Mouse (Mus musculus) stomach, postnatal 0 days (tissue): ENCODE results near the gene Ctdnep1. TPM values are rescaled to one million over a fixed set of nuclear protein-coding genes. Genes with fewer than 3 reads are reported as not detected.

Experiments used
- ATAC-seq: fragments of 200-750 bp; cut with Nextera tagmentation; 2 replicates; pipeline ENCODE4 v1.8.0; 2017; ENCODE audit not compliant: low FRiP score, low TSS enrichment
- DNase-seq: peaks from one replicate; pipeline ENCODE4 v3.0.0-alpha.2; 2016; ENCODE audit warnings: low spot score
- H3K27ac ChIP-seq: fragments of 300-500 bp; sonication (generic); replicated peaks from 2 replicates; pipeline ENCODE4 v1.5.1; 2014; ENCODE audit warnings: mild to moderate bottlenecking, control low read depth
- H3K27me3 ChIP-seq: fragments of 300-500 bp; sonication (generic); 2 replicates; pipeline ENCODE4 v1.6.1; 2014; ENCODE audit warnings: low read length; ENCODE audit not compliant: control insufficient read depth, insufficient read depth
- H3K36me3 ChIP-seq: fragments of 300-500 bp; sonication (generic); 2 replicates; pipeline ENCODE4 v1.6.1; 2014; ENCODE audit warnings: low read length, mixed read lengths; ENCODE audit not compliant: control insufficient read depth, insufficient read depth
- H3K4me1 ChIP-seq: fragments of 300-500 bp; sonication (generic); replicated peaks from 2 replicates; pipeline ENCODE4 v1.6.1; 2014; ENCODE audit warnings: antibody characterized with exemption; ENCODE audit not compliant: control insufficient read depth, insufficient read depth
- H3K4me2 ChIP-seq: fragments of 300-500 bp; sonication (generic); replicated peaks from 2 replicates; pipeline ENCODE4 v1.6.1; 2014; ENCODE audit warnings: low read depth, mild to moderate bottlenecking, control low read depth, moderate library complexity
- H3K4me3 ChIP-seq: fragments of 300-500 bp; sonication (generic); 2 replicates; pipeline ENCODE4 v1.5.1; 2014; ENCODE audit warnings: low read depth, low read length, control low read depth
- H3K9ac ChIP-seq: fragments of 300-500 bp; sonication (generic); 2 replicates; pipeline ENCODE4 v1.6.1; 2014; ENCODE audit warnings: mild to moderate bottlenecking, low read length, control low read depth, mixed read lengths
- H3K9me3 ChIP-seq: fragments of 300-500 bp; sonication (generic); 2 replicates; pipeline ENCODE4 v1.6.1; 2016; ENCODE audit warnings: low read length; ENCODE audit not compliant: control insufficient read depth
- CTCF ChIP-seq: IDR thresholded peaks from 2 replicates; pipeline ENCODE4 v1.5.1; 2016; ENCODE audit warnings: antibody characterized with exemption, low read depth, mild to moderate bottlenecking, moderate library complexity
- EP300 ChIP-seq: optimal IDR thresholded peaks from 2 replicates; pipeline ENCODE3; 2016; ENCODE audit warnings: antibody characterized with exemption
- WGBS: fragments of 180-500 bp; shearing (Covaris S2); extraction: QIAGEN DNeasy Blood & Tissue Kit; methylation state at CpG from one replicate; pipeline ENCODE4 v1.1.7; 2014; 5-methylcytosine and 5-hydroxymethylcytosine counted together
- polyA plus RNA-seq: library from polyadenylated mRNA; unstranded; fragments of >200 nt; fragmentation: Nextera tagmentation; extraction: Ambion mirVana; gene quantifications from 2 replicates; pipeline ENCODE4 v1.2.1, GENCODE M21; 2015

Ctdnep1 gene
- polyA plus RNA-seq, 1 experiment from 2014 or later = 13.1 TPM

DNA sequence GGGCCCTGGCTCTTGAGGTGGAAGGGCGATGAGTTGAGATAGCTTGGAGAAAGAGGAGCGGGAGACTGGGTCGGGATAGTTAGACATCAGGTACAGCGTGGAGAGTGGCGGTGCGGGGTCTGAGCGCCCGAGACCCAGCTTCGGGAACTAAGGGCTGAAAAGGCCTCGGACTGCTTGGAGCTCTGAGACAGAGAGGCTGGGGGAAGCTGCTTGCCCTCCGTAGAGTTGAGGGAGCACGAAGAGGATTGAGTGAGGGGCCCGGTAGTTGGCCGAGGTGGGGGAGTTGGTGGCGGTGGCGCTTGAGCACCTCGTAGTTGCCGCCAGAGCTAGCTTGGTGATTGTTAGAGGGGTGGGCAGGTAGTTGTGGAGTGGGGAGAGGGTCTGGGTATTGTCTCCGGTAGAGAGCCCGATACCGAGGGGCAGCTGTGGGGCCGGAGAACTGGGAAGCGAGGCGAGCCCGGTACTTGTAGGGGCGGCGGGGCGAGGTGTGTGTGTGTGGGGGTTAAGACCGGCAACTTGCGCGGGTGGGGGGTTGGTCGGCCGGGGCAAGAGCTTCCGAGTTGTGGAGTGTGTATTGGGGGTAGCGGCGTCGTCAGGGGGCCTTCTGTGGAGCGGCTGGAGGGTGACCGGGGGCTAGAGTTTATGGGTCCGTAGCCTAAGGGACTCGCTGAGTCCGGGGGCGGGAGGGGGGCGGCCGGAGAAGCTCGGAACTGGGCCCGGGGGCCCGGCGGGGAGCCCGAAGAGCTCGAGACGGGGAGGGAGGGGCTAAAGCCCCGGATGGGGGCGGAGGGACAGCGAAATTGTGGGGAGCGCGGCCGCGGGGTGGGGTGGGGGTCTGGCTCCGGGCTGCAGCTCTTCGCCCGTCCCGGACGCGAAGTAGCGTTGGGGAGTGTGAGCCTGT is 15.5 kb downstream of the Ctdnep1 start:
- Histone ChIP-seq H3K9ac (peak overlapping the region; percentile 90), H3K27me3 (no peaks in the 10 kb centered on the region), H3K9me3 (no peaks in the 10 kb centered on the region), H3K4me2 (peak overlapping the region; percentile 69), H3K27ac (peak overlapping the region; percentile 98), H3K4me3 (peak overlapping the region; percentile 92), H3K4me1 (no peaks in the 10 kb centered on the region; the same call in 1 of the 2 replicates), H3K36me3 (peaks cover 20% of the 10 kb centered on the region)
- DNase-seq = peak; percentile 76
- TF ChIP-seq EP300 (no peak), CTCF (no peak)
- ATAC-seq = peak; percentile 0; the same call in 1 of the 2 replicates
- under 1% methylated on average over 55 of the region's 66 CpGs for WGBS

DNA sequence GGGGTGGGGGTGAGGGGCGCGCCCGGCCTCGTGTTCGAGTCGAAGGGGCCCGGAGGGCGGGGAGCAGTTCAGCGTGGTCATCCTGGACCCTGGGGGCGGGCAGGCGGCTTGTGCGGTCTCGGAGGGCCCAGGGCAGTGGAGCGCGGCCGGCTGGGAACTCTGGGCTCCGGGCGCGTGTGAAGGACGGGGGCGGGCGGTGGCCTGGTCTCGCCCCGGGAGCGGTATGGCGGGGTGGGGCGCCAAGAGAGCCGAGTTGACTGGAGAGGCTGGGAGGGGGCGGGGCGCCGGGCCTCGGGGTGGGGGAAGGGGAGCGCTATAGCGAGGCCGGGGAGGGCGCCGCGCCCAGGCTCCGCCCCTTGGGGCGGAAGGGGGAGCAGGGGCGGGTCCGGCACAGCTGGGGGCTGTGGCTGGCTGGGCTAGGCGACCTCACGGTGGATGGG is 16.1 kb downstream of the Ctdnep1 start:
- peak; percentile 69 for ATAC-seq

DNA sequence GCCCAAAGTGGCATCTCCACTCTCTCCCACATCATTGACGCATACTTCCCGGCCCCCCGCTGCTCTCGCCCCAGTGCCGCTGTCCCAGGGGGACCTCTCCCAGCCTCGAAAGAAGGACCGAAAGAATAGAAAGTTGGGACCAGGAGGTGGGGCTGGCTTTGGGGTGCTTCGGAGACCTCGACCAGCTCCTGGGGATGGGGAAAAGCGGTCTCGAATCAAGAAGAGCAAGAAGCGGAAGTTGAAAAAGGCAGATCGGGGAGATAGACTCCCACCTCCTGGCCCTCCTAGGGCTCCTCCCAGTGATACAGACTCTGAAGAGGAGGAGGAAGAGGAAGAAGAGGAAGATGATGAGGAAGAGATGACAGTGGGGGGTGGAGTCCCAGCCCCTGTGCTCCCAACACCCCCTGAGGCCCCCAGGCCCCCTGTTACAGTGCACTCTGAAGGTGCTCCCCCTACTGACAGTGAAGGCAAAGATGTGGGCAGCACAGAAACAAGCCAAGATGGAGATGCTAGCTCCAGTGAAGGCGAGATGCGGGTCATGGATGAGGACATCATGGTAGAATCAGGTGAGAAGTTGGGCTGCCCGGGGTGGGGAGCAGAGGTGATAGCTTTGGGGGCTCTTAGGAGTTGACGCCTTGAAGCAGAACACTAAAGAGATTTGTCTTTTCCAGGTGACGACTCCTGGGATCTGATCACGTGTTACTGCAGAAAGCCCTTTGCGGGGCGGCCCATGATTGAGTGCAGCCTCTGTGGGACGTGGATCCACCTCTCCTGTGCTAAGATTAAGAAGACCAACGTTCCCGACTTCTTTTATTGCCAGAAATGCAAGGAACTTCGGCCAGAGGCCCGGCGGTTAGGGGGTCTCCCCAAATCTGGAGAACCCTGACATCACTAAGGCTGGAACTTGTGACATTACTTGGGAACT is 17.9 kb downstream of the Ctdnep1 start:
- Histone ChIP-seq H3K9ac (no peak overlapping the region), H3K4me1 (no peaks in the 10 kb centered on the region), H3K9me3 (no peaks in the 10 kb centered on the region), H3K36me3 (peaks cover 20% of the 10 kb centered on the region), H3K4me3 (no peak overlapping the region), H3K27me3 (no peaks in the 10 kb centered on the region), H3K4me2 (no peak overlapping the region), H3K27ac (no peak overlapping the region)
- TF ChIP-seq CTCF (peak; percentile 55), EP300 (no peak)
- DNase-seq = no peak
- ATAC-seq = no peak
- 89% methylated on average over 27 of the region's 27 CpGs for WGBS

More for the DNA sequence above, 16.1 kb downstream of the Ctdnep1 start:
- peak; percentile 97 for DNase-seq
- Histone ChIP-seq H3K4me2 (peak overlapping the region; percentile 69), H3K9me3 (no peaks in the 10 kb centered on the region), H3K27me3 (no peaks in the 10 kb centered on the region), H3K4me3 (peak overlapping the region; percentile 92), H3K9ac (peak overlapping the region; percentile 90), H3K4me1 (no peaks in the 10 kb centered on the region; the same call in 1 of the 2 replicates), H3K36me3 (peaks cover 20% of the 10 kb centered on the region), H3K27ac (peak overlapping the region; percentile 98)
- no peak for TF ChIP-seq CTCF
- TF ChIP-seq EP300 = no peak
- WGBS = under 1% methylated on average over 29 of the region's 44 CpGs

DNA sequence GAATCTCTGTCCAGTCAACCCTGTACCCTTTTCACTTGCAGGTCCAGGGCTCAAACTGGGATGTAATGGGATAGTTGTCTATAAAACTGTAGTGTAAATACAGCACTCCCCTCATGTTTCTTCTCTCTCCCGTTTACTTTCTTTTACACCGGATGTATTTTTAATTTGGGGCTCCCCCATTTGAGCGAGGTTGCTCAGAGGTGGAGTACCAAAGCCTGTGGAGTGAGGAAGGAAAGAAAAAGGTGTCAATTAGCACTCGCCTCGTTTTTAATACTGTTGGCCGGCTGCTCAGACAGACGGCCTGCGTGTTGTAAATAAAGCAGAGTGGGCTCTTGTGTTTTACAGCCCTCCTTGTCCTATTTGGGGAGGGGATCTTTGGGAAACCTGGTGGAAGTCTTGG is 18.7 kb downstream of the Ctdnep1 start:
- H3K36me3 ChIP-seq = peaks cover 16% of the 10 kb centered on the region
- ATAC-seq (no peak), DNase-seq (no peak)
- H3K4me2 ChIP-seq = no peak overlapping the region
- H3K27ac ChIP-seq = 0 out of 2 replicates have a peak overlapping the region, but pooled peaks have one; percentile 35
- TF ChIP-seq CTCF (no peak), EP300 (no peak)
- no peak overlapping the region for H3K9ac ChIP-seq
- no peak overlapping the region for H3K4me3 ChIP-seq
- WGBS = 82% methylated on average over 8 of the region's 8 CpGs
- H3K4me1 ChIP-seq = no peaks in the 10 kb centered on the region
- H3K9me3 ChIP-seq = no peaks in the 10 kb centered on the region
- H3K27me3 ChIP-seq = no peaks in the 10 kb centered on the region

DNA sequence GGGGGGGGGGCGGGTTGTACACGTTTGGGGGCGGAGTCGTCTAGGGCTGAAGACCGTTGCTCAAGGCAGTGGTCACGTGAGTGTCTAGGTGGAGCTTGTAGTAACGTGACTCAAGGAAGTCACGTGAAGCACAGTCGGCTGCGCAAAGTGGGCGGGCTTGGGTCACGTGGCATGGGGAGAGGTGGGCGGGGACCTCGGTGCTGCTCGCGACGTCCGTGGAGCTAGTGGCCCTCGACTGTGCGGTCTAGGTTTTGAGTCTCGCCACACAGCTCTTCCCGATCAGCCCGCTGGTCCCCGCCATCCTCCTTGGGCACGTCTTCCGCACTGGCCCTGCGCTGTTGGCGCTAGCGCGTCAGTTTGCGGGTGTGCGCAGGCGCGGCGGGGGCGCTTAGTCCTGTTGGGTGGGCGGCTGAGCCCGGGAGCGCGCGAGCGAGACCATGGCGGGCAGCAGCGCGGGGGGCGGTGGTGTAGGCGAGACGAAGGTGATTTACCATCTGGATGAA is 19.5 kb downstream of the Ctdnep1 start, which contains the start of gene Dvl2:
TSS of gene Dvl2 (plus strand) at position 200 of the 503 bp plus-strand sequence.
- H3K4me2 ChIP-seq = peak within 1 kb of the TSS; percentile 71
- peak within 1 kb of the TSS; percentile 70 for H3K9ac ChIP-seq
- H3K9me3 ChIP-seq = no peaks in the 10 kb centered on the region
- peak within 1 kb of the TSS; percentile 62 for H3K4me3 ChIP-seq
- TF ChIP-seq CTCF (no peak), EP300 (no peak)
- H3K27ac ChIP-seq = peak within 1 kb of the TSS; percentile 93
- peaks cover 16% of the 10 kb centered on the region for H3K36me3 ChIP-seq
- H3K4me1 ChIP-seq = no peaks in the 10 kb centered on the region
- no peaks in the 10 kb centered on the region for H3K27me3 ChIP-seq
- DNase-seq = peak; percentile 96
- ATAC-seq = peak; percentile 58
- WGBS = 0% methylated on average over 42 of the region's 48 CpGs
